ENCODE assay signal across 24 mouse cellular contexts in the genomic region with DNA sequence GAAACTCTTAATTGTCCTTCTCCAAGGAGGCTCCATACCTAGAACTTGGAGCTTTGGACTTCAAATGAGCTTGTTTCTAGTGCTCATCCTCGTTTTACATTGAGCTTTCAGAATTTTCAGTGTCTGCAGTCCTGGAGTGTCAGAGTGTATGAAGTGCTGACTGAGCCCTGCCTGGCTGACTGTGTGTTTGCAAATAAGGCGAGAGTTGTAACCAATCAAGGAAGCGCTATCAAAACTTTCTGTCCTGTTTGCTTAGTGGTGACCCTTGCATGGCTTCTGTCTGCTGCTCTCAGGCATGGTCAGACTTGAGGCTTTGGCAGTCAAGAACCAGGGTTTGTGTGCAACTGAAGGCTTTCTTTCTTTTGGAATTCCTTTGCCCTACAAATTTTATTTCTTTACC. TPM values are rescaled to one million over a fixed set of nuclear protein-coding genes. Genes with fewer than 3 reads are reported as not detected.
DNase-seq lines count a peak whose midpoint lies in the region; TF ChIP-seq lines count a peak whose summit lies in the region.
"Had no signal": no experiment of that assay in that cellular context is flagged by ENCODE, and none has a peak within 500 bp of the region (broad histone marks: within the 10 kb centered on the region; RNA-seq: fewer than 3 reads in every experiment).

No protein-coding gene starts in this region.

- no peaks in the 10 kb centered on the region; the same call in 1 of the 2 replicates for H3K4me1 ChIP-seq in testis, adult 2 months (ENCODE audit: control insufficient read depth, insufficient read depth, low read length)
- H3K4me1 ChIP-seq: forebrain, embryonic 10.5 days; forebrain, embryonic 13.5 days; heart, embryonic 12.5 days; heart, embryonic 15.5 days; hindbrain, embryonic 10.5 days; hindbrain, embryonic 13.5 days had no signal

- no peak for TF ChIP-seq POLR2A in testis, adult 2 months (IDR thresholded peaks at IDR 0.05; ENCODE audit: control insufficient read depth, low read depth, low read length)

- TF ChIP-seq CTCF in testis, adult 2 months (IDR thresholded peaks at IDR 0.05; ENCODE audit: control insufficient read depth, insufficient read depth, insufficient replicate concordance, low read depth, low read length): no peak

- no peaks in the 10 kb centered on the region for H3K27me3 ChIP-seq in testis, adult 2 months (ENCODE audit: control insufficient read depth, insufficient read depth, low read length)
- H3K27me3 ChIP-seq: forebrain, embryonic 13.5 days; heart, embryonic 12.5 days; heart, embryonic 15.5 days; hindbrain, embryonic 13.5 days had no signal

- H3K4me3 ChIP-seq in testis, adult 2 months (ENCODE audit: control insufficient read depth, low read depth, low read length): no peak overlapping the region
- H3K4me3 ChIP-seq: forebrain, embryonic 10.5 days; forebrain, embryonic 13.5 days; heart, embryonic 12.5 days; heart, embryonic 15.5 days; hindbrain, embryonic 10.5 days; hindbrain, embryonic 13.5 days had no signal

- no peaks in the 10 kb centered on the region for H3K36me3 ChIP-seq in testis, adult 2 months (ENCODE audit: control insufficient read depth, insufficient read depth, low read length)
- H3K36me3 ChIP-seq: forebrain, embryonic 10.5 days; heart, embryonic 12.5 days; heart, embryonic 15.5 days; hindbrain, embryonic 10.5 days; hindbrain, embryonic 13.5 days had no signal

- peak overlapping the region; percentile 48 for H3K27ac ChIP-seq in testis, adult 2 months (ENCODE audit: control insufficient read depth, insufficient read depth, low read depth, low read length)
- H3K27ac ChIP-seq: forebrain, embryonic 10.5 days; forebrain, embryonic 13.5 days; heart, embryonic 15.5 days; hindbrain, embryonic 10.5 days; hindbrain, embryonic 13.5 days had no signal

- peak; percentile 66 for DNase-seq in heart, adult 11 months
- DNase-seq in heart, adult 18-20 months: no peak
- DNase-seq in testis, postnatal 10 days (ENCODE audit: low spot score): no peak
- DNase-seq in lung, postnatal 25 days (ENCODE audit: low spot score): peak; percentile 10
- peak; percentile 13 for DNase-seq in yolk sac, embryonic 10.5 days (ENCODE audit: low spot score)
- DNase-seq in thymus, postnatal 14 days: no peak
- DNase-seq in retina, postnatal 1 day: no peak
- DNase-seq: adrenal gland, adult 8-10 months; adrenal gland, postnatal 25 days; cerebellum, adult 11-12 months; cerebellum, adult 8-10 months; cerebellum, postnatal 10 days; cerebellum, postnatal 36 days; gastrocnemius, postnatal 10 days; gastrocnemius, postnatal 36 days; heart, postnatal 10 days; heart, postnatal 36 days had no signal

RNA-seq across cellular contexts. Expression of a gene that starts 11.7 kb away (rescaled TPM):
- 10 to 100 TPM; 41.2 to 47.1 TPM for total RNA-seq in heart, adult 18-20 months (2021)
- polyA plus RNA-seq in testis, adult 2 months (2012; rRNA removed): 3.1 and 6.4 TPM in 2 replicates

RNA-seq across cellular contexts. Expression of a gene that starts 31.2 kb away (rescaled TPM):
- total RNA-seq in heart, adult 18-20 months (2021): 1 to 10 TPM in 1 of 2 experiments, under 1 TPM in 1; 0.82 to 1.5 TPM
- 4.0 and 4.1 TPM in 2 replicates for polyA plus RNA-seq in testis, adult 2 months (2012; rRNA removed)

Comparison
In these comparisons a context has a peak if more than half of its experiments do, and no peak if none do; other contexts are left out.
1. DNase-seq: peak in heart, adult 11 months (single experiment), lung, postnatal 25 days (single experiment) and yolk sac, embryonic 10.5 days (single experiment); none in heart, adult 18-20 months (0 of 2), testis, postnatal 10 days (single experiment), thymus, postnatal 14 days (single experiment) and retina, postnatal 1 day (single experiment).